Mouse (Mus musculus) layer of hippocampus, postnatal 36 days (tissue): ENCODE measurements around the gene Myadm. TPM values are rescaled to one million over a fixed set of nuclear protein-coding genes. Genes with fewer than 3 reads are reported as not detected.

Experiments
- DNase-seq, 2 experiments: peaks; one replicate each; pipeline ENCODE4 v3.0.0; 2022
- total RNA-seq, 2 experiments: library from RNA; stranded (reverse); gene quantifications; 2 replicates each; pipeline ENCODE4 v1.2.3; 2021

Myadm gene
- total RNA-seq, 2 experiments from 2014 or later: 63.5 to 67.3 TPM

DNA sequence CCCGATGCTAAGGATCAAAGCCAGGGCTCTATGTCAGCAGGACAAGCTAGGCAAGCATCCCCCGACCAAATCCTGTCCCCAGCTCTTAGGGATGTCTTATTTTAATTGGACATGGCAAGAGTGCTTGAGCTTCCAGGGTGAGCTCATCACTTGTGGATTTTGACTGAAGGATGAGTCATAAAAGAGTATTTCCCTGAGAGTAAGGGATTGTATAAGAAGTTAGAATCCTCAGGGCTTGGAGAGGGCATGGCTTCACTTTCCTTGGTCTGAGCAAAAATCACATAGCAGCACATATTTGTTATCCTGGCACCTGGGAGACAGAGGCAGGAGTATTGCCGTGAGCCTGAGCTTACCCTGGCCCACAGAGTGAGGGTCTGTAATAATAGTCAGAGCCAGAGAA is 32.0 kb downstream of the Myadm start:
- DNase-seq: no peak

DNA sequence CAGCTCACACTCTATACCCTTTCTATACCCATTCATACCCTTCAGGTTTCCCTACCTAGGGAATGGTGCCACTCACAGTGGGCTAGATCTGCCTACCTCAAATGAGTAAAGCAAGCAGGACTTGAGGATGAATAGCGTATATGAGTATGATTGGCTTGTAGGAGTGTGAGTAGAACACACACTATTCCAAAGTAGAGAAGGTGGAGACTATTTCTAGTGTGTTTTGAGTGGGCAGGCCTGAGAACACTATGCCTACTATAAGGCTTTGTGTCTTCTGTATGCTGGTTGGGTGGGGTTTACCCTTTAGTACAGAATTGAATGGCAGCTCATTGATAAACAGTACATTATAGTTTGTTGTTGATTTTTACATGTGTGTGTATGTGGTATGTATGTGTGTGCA is 34.9 kb downstream of the Myadm start:
- no peak for DNase-seq

DNA sequence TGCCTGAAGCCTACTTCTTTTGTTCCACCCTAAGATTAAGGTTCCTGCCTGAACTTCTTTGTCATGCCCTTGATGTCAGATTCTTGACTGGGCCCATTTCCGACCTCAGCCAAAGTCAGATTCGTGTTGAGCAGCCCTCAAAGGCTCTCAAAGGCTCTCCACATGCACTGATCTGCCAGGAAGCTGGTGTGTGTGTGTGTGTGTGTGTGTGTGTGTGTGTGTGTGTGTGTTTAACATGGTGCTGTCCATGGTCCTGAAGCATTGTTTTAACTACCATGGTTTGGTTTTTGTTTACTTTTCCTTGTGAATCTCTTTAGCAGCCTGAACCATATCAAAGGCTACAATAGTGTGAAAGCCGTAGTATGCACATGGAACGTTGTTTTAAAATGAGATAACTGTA is 39.1 kb downstream of the Myadm start:
- no peak for DNase-seq

DNA sequence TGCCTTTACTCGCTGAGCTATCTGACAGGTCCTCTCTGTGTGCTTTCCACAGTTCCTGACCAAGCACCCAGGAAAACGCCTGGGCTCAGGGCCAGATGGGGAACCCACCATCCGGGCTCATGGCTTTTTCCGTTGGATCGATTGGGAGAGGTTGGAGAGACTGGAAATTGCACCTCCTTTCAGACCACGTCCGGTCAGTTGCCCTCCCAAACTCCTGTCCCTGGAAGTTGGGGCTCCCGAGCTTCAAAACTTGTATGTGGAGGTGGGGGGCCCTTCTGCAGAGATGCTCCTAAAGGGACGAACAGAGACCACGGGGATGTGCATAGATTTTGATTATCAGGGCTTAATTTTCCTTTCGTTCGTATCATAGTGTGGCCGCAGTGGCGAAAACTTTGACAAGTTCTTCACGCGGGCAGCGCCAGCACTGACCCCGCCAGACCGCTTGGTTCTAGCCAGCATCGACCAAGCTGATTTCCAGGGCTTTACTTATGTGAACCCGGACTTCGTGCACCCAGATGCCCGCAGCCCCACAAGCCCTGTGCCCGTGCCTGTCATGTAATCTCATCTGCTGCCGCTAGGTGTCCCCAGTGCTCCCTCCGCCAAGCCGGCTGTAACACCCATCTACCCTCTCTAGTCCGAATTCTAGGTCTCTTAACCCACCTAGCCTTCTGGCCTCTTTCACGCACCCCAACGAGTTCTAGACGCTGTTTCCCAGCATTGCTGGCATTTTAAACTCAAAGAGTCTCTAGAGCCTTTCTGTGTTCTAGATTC is 41.1 kb downstream of the Myadm start:
- DNase-seq: peak; percentile 82 to 88

DNA sequence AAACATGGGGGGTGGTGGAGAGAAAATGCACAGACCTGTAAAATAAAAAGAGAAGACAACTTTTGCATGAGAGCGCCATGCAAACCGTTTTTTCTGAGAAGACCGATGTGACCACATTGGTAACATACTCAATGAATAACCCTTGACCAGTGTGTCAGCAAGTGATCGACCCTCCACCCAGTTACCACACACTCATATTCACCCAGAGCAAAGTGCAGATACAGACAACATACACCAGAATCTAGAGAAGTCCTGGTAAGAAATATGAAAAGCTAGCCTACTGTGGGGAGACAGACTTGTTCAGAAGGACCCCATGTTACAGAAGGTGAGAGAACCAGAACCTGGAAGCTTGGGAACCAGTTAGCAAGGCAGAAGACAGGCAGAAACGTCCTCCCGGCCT is 42.3 kb downstream of the Myadm start:
- DNase-seq: no peak

DNA sequence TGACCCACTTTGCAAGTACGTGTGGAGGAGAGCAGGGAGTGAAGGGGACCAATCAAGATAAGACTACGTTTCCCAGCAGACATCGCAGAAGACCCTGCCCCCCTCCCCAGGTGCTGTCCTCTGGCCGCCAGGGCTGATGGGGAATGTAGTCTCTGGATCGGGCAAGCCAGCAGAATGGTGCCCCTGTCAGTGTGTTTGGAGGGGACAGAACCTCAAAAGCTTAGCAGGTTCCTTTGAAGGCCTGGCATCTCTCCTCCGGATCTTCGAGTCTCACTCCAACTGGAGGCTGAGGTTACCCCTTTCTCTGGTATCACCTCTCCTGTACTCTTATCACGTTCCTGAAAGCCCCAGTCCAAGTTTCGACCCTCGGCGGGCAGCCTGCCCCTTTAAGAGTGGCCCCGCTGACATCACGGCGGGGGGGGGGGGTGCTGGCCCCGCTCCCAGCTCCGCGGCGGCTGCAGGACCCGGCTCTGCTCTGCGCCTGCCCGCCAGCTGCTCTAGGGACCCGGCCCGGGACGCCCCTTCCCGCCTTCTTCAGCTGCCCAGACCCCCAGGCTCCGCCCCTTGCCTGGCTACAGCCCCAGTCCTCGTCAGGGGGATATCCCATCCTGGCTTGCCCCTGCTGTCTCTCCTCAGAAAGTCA is 42.8 kb downstream of the Myadm start:
- DNase-seq: peak; percentile 85 to 86

DNA sequence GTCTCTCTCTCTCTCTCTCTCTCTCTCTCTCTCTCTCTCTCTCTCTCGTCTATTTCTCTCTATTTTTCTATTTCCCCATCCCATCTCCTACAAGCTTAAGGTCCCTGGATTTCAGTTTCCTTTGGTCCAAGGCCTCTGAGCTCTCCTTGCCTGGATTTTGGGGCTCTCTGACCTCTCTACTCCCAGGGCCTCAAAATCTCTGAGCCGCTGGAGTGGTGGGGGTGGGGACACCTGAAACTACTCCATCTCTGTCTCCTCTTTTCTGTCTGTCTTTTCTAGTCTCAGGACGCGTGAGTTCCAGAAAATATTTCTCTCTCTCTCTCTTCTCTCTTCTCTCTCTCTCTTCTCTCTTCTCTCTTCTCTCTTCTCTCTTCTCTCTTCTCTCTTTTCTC is 43.3 kb downstream of the Myadm start:
- DNase-seq: no peak

DNA sequence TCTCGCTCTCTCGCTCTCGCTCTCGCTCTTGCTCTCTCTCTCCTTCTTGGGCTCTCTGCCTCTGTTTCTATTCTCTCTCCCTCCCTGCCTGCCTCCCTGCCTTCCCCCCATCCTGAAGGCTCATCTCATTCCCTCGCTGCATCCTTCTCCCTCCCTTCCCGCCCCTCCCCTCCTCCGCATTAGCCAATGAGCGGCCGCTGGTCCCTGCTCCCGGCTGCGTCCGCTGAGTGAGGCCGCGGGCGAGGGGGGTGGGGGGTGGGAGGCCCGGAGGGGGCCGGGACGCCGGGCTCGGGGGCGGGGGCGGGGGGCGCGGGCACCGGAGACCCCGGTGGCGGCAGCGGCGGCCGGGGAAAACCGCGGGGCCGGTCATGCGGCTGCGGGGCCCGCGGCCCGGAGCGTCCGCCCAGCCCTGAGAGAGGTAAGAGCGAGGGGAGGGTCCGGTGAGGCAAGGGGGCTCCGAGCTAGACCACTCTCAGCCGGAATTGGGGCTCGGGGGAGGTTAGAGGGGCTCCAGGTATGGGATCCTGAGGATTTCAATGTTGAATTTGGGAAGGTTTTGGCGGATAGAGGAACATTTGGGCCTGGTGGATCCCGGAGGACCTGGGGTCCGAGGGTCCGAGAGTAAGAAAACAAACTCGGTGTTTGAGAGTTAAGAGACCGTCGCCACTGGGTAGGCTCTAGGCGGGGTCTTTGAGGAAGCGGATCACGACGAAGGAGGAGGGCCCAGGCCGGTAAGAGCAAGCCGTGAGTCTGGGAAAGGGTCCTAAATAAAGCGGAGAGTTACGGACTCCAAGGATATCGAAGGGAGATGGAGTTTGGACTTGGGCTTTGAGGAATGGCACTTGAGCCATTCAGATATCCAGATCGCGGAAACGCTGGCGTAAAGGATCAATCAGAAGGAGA is 44.0 kb downstream of the Myadm start, which contains the start of gene Cacng7:
Gene Cacng7, plus strand, starts transcription at position 337 of the 903 bp plus-strand sequence.
- peak; percentile 42 to 56 for DNase-seq

DNA sequence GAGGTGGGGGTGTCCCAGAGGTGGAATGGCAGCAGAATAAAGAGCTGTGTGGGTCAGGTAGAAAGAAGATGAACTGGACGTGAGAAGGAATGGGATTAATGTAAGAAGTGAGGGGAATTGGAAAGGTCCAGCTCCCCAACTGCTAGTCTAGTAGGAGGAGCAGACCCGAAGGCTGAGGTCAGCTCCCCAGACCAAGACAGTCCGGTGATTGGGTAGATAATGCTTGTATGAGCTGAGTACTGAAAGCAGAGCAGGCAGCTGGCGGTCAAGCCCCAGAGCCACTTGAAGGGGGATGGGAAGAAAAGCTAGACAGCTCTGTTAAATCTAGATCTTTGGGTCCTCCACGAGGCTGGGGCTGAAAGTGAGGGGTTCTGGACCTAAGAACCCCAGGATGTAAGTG is 44.7 kb downstream of the Myadm start:
- DNase-seq: no peak

DNA sequence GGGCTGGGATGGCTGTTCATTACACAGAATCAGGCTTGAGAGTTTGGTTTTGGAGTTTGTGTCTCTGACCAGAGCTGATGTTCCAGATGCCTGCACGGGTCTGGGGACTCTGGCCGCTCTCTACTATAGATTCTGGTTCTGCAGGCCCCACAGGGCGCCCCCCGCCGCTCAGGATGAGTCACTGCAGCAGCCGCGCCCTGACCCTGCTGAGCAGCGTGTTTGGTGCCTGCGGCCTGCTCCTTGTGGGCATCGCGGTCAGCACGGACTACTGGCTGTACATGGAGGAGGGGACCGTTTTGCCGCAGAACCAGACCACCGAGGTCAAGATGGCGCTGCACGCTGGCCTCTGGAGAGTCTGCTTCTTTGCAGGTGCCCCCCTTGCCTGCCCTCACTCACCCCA is 47.5 kb downstream of the Myadm start:
- DNase-seq: no peak

DNA sequence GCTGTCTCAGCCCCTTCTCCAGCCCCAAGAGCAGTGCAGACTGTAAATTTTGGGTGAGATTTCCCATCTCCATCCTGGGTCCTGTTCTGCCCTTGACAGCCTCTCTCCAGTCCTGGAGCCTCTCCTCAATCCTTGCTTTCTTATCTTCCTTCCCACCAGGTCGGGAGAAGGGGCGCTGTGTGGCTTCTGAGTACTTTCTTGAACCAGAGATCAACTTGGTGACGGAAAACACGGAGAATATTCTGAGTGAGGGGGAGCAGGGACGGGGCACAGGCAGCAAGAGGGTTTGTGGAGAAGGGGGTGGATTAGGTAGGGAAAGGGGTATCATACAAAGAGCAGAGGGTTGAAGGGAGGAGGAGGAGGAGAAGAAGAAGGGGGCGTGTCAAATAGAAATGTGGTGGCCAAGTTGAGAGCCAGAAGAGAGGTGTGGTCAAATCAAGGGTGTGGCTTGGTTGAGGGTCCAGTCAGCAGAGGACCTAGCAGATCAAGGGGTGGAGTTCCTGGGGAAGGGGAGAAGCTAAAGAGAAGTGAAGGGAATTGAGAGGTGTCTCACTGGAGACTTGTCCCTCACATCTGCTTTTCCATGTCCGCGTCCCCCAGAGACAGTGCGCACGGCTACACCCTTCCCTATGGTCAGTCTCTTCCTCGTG is 49.5 kb downstream of the Myadm start:
- DNase-seq: no peak

DNA sequence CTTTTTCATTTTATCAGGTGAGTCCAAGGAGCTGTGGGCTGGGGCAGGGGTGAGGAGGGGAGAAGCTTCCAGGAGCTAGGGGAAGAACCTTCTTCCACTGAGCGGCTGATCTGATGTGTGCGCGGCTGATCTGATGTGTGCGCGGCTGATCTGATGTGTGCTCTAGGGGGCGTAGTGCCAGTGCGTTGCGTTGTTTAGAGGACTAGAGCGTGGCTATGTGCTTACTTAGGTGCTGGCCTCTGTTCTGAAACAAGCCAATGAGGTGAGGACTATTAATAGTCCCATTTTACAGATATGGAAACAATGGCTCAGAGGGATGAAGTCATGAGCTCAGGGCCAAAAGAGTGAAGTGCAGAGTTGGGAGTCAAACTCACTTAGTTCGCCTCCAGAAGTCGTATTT is 50.1 kb downstream of the Myadm start:
- no peak for DNase-seq

DNA sequence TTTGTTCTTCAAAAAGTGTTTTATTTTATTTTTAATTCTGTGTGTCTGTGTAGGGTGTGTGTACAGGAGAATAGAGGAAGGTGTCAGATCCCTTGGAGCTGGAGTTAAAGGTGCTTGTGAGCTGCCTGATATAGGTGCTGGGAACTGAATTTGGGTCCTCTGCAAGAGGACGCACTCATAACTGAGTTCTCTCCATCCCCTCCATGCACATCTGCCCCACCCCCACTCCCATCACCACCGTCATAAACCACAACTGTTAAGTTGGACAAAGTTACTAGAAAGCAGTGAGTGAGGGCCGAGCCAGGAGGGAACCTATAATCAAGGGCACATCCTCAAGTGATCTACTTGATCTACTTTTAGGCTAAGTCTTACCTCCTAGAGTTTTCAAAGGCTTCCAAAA is 55.0 kb downstream of the Myadm start:
- no peak for DNase-seq

DNA sequence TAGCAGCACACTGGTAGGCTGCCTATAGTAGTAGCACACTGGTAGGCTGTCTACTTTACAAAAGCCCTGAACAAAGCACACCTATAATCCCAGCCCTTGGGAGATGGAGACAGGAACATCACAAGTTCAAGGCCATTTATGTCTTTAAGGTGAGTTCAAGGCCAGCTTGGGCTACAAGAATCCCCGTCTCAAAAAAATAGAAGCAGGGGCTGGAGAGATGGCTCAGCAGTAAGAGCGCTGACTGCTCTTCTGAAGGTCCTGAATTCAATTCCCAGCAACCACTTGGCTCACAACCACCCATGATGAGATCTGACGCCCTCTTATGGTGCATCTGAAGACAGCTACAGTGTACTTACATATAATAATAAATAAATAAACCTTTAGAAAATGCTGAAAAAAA is 56.4 kb downstream of the Myadm start:
- DNase-seq: no peak

DNA sequence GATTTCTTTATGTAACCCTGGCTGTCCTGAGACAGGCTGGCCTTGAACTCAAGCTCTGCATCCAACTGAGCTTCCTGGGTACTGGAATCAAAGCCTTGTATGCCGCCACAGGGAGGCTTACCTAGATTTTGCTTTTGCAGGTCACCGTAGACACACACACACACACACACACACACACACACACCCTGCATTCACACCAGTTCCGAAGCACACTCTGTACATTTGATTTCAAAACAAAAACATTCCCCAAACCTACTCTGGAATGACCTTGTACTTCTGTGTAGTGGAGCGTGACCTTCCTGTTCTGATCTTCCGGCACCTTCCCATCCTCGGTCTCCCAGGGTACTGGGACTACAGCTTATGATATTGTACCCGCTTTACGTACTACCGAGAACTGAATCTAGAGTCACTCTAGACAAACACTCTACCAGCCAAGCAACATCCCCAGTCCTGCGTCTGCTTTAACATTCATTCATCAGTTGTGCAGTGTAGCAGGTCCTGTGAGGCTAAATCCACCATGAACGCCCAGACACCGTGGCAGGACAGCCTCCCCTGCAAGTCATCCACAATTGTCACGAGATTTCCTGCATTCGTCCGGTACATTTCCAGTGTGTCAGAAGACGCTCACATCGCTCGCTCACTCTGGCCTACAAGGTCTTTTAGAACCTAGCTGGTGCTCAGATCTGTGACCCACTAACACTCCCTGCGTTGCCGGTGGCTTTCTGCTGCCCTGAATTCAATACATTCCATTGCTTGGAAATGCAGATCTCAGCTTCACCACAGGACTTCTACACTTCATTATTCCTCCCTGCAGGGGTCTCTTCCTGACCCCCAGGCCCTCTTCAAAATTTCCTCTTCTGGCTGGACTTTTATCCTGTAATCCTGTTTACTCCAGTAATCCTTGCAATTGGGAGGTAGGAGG is 58.7 kb downstream of the Myadm start:
- DNase-seq: no peak

DNA sequence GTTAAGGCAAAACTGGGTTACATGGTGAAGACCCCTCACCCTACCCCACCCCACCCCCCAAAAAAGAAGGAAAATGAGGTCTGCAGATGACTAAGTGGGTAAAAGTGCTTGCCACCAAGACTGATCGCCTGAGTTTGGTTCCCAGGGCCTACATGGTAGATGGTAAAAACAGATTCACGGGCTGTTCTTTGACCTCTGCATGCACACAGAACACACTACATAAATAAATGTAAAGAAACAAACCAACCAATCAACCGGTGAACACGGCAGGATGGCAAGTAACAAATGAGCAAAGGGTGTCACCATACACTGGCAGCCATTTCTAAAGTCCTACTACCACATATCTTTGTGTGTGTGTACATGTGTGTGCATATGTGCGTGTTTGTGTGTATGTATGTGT is 59.4 kb downstream of the Myadm start:
- DNase-seq: no peak

DNA sequence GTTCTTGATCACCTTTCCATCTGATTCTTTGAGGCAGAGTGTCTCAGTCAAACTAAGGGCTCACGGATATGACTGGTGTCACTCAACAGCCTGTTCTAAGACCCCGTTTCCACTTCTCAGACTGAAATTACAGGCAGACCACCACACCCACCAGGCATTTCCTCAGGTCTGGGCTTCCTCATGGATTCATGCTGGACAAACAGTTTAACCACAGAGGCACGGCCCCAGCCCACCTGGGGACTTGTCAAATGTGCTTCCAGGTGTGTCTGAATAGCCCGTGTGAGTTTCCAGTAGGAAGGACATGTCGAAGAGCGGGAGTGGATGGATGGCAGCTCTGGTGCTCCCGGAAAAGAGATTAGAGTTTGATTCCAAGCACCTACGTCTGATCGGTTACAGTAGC is 60.9 kb downstream of the Myadm start:
- DNase-seq: no peak
